Mouse (Mus musculus) cerebellum, adult 2 months (tissue): ENCODE results near the gene Mettl16.

ENCODE experiments used
- CTCF ChIP-seq: fragments of 200-500 bp; IDR thresholded peaks from 2 replicates; pipeline ENCODE4 v1.5.1; 2011; ENCODE audit warnings: low read depth, mild to moderate bottlenecking, control low read depth, low read length, moderate library complexity, borderline replicate concordance; ENCODE audit not compliant: insufficient read depth
- POLR2A ChIP-seq: fragments of 200-500 bp; IDR thresholded peaks from 2 replicates; pipeline ENCODE4 v1.6.1; 2011; ENCODE audit warnings: low read length, control low read depth, borderline replicate concordance; ENCODE audit not compliant: insufficient read depth

DNA sequence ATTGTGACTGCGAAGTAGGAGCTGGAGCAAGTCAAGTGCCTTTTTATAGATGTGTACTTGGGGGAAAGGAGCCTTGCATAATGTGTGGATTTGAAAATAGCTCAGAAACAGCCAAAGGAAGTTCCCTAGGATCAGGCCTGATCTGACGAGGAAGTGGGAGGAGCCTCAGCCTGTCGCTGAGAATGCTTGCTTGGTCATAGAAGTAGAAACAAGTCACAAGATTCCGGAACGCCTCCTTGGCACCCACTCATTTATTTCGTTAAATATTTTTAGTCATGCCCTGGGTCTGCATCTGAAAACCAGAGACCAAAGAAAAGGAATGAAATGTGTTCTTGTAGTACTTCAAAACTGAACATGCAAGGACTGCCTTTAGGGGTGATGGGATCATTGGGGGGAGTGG is 68.3 kb downstream of the Mettl16 start:
- no peak for TF ChIP-seq POLR2A
- TF ChIP-seq CTCF: no peak
